Mouse (Mus musculus) mature B cell (primary cell): ENCODE data around the gene Ttyh2.

Source experiments
- in situ Hi-C: fragments of 300-500 bp; cut with MboI; formaldehyde crosslinking; loops from 2 replicates; pipeline ENCODE4 v1.14.3; 2019

Ttyh2 gene

DNA sequence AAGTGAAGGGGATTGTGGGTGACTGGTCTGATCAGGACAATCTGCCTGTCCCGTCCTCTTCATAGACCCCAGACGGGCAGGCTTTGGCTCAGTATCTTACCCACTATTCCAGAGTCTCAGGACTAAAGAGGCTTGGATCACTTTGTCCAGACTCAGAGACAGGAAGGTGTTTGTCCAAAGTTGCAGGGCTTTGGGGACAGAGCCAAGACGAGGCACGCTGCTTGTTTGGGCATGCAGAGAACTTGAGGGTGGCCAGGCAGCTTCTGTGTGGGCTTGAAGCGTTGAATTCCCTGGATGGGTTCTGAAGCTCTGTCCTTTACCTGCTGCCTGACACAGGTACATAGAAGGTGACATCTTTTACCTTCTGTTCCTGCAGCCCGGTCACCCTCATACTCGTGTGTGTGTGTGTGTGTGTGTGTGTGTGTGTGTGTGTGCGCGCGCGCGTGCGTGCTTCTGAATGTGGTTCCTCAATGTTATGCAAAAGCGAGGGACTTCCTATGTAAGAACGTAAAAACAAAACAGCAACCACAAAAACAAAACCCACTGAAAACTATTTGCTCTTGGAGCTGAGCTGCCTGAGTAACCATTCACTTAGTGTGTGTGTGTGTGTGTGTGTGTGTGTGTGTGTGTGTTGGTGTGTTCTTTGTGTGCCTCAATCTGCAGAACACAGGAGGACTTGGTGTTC lies 27.2 kb downstream of the Ttyh2 start:
- in situ Hi-C loops, result no loop called here

DNA sequence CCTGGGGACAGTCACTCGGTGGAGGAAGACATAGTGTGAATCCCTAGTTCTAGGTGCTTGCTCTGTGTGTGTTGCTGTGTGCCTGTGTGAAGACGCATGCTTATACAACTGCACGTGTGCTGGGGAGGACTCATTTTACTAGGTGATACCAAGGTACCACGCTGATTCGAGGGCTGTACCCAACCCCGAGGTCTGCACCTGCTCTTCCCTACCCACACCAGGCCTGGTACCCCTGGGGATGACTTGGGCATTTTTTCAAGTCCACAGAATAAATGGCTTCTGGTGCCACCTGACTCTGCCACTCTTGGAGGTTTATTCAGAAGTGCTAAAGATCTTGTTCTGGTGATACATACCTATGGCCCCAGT lies 27.7 kb downstream of the Ttyh2 start:
- in situ Hi-C loops, result no loop called here

GRCm38 (mm10) chr11:114704071-114704913 lies 29.1 kb downstream of the Ttyh2 start:
- in situ Hi-C loops, result no loop called here

- in situ Hi-C loops, result no loop called here
These were observed 31.1 kb downstream of the Ttyh2 start for GRCm38 (mm10) chr11:114706358-114706757.

GRCm38 (mm10) chr11:114711393-114711792 lies 36.2 kb downstream of the Ttyh2 start:
- in situ Hi-C loops, result no loop called here

GRCm38 (mm10) chr11:114711861-114712260 lies 36.6 kb downstream of the Ttyh2 start:
- in situ Hi-C loops, result no loop called here

DNA sequence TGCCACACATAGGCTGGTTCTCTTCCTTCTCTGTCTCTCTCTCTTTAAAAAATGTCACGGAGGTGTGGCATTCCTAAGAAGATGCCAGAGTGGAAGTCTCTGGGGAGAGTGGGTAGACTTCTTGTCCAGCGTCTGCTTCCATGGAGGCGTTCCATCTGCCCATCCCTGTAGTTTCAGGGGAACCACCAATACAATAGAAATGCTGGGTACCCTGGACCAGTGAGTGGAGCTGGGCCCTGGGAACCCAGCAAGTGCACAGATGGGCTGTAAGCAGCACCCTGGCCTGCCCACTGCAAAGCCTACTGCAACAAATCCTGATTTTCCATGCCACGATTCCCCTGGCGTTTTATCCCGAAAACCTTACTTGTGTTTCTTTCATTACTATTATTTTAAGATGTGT lies 39.3 kb downstream of the Ttyh2 start:
- in situ Hi-C loops, result no loop called here

DNA sequence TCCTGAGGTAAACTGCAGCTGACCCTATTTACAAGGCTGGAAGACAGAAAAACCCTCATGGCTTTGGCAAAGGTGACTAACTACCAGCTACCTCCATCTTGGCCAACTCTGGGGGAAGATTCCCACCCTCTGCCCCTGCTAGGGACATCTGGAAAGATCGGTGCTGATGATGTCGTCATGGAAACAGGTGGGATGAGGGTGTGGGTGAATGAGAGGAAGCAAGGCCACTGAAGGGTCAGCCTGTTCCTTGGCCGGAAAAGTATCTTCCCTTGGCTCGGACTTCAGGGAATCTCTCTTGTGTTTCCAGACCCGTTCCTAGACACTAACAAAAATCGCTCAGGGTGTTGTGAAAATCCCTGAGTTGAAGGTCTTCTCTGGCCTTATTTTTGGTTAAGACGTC lies 40.3 kb downstream of the Ttyh2 start:
- in situ Hi-C loops, result no loop called here

GRCm38 (mm10) chr11:114720535-114720934 lies 45.3 kb downstream of the Ttyh2 start:
- in situ Hi-C loops, result no loop called here

- in situ Hi-C loops, result no loop called here
These were observed 47.2 kb downstream of the Ttyh2 start for GRCm38 (mm10) chr11:114722438-114722837.

DNA sequence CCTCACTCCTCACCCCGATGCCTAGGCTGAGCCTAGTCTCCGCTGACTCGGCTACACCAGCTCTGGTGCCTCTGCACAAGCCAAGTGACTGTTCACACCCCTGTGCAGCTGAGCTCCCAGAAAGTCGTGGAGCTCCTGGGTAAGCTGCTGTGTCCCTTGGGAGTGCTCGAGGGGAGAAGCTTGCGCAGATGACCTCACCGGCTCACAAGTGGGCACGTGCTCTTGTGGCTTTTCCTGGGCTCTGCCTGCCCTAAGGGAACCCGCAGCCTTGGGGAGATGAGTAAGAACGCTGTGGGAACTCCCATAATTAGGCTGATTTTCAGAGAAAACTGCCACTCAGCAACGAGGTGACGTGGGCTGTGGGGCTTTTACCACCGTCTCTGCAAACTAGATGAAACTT lies 47.8 kb downstream of the Ttyh2 start:
- in situ Hi-C loops, result no loop called here

- in situ Hi-C loops, result no loop called here
These were observed 49.8 kb downstream of the Ttyh2 start for GRCm38 (mm10) chr11:114724787-114725590.

GRCm38 (mm10) chr11:114726965-114727825 lies 52.0 kb downstream of the Ttyh2 start, which contains the start of gene Dnaic2:
Gene Dnaic2, plus strand, starts transcription at chr11:114727408.
- in situ Hi-C loops, result no loop called here

- in situ Hi-C loops, result no loop called here
These were observed 52.6 kb downstream of the Ttyh2 start for GRCm38 (mm10) chr11:114727826-114728186.

DNA sequence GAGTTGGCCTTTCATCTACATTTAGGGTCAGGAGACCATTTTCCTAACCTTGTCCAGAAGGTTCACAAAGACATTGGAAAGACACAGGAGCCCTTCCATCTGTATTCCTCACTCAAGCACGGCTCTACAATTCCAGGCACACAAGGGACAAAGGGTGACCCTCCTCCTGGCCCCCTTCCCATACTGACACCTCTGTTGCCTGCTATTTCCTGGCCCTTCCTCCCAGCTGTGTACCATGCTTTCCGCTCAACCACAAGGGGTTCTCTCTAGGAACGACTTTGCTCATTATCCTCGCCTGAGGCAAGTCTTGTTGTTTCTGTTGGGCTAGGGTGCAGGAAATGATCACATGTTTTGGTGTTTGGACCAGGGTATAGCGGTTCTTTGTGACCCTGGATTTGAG lies 53.1 kb downstream of the Ttyh2 start:
- in situ Hi-C loops, result no loop called here

GRCm38 (mm10) chr11:114729832-114730363 lies 54.7 kb downstream of the Ttyh2 start:
- in situ Hi-C loops, result no loop called here

DNA sequence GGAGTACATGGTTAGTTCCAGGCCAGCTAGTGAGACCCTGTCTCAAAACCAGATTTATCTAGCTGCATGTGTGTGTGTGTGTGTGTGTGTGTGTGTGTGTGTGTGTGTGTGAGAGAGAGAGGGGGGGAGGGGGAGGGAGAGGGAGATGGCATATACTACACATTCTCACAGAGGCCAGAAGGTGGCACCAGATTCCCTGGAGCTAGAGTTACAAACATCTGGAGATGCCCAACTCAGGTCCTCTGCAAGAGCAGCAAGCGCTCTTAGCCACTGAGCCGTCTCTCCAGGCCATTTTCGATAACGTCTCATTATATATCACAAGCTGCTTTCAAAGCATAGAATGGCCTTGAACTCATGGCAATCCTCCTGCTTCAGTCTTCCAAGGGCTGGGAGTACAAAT lies 56.5 kb downstream of the Ttyh2 start:
- in situ Hi-C loops, result no loop called here

DNA sequence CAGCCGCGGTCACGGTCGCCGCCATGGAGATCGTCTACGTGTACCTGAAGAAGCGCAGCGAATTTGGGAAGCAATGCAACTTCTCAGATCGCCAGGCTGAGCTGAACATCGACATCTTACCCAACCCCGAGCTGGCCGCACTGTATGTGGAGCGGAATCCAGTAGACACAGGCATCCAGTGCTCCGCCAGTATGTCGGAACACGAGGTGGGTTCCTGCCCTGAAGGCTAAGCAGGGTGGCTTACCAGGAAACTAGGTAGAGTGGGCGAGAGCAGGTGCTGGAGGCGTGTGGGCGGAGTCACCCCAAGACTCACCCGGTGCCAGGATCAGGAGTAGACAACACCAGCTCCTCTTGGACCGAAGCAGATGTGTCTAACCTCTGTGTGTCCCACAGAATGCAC lies 57.7 kb downstream of the Ttyh2 start:
- in situ Hi-C loops, result no loop called here

DNA sequence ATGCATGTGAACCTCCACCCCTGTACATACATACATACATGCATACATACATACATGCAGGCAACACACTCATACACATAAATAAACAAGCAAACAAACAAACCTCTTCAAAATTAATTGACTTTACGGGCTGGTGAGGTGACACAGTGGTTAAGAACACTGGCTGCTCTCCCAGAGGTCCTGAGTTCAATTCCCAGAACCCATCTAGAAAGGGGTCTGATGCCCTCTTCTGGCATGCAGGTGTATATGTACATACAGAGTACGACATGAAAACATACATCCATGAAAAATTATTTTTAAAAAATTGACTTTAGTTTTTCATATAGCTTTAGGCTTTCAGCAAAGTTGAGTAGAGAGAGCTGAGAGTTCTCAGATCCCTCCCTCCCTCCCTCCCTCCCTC lies 60.9 kb downstream of the Ttyh2 start:
- in situ Hi-C loops, result no loop called here

- in situ Hi-C loops, result no loop called here
These were observed 61.8 kb downstream of the Ttyh2 start for GRCm38 (mm10) chr11:114736913-114737624.

- in situ Hi-C loops, result no loop called here
These were observed 65.4 kb downstream of the Ttyh2 start for GRCm38 (mm10) chr11:114740598-114740997.
